Mouse (Mus musculus): ENCODE measurements around the gene Ppp1r9a. TPM values are rescaled to one million over a fixed set of nuclear protein-coding genes. Genes with fewer than 3 reads are reported as not detected.

Gene Ppp1r9a
- polyA plus RNA-seq, 1 experiment from 2014 or later: 7.5 TPM

- 84% methylated on average over 6 of the region's 6 CpGs for WGBS
These were observed 254.1 kb downstream of the Ppp1r9a start for GRCm38 (mm10) chr6:5156541-5157425.

GRCm38 (mm10) chr6:5159385-5159791 lies 256.7 kb downstream of the Ppp1r9a start:
- Histone ChIP-seq H3K4me2 (ENCODE audit: low read depth, low read length) (no peak overlapping the region), H3K27ac (ENCODE audit: low read length) (no peak overlapping the region), H3K4me3 (ENCODE audit: low read length) (no peak overlapping the region), H3K9me3 (ENCODE audit: control insufficient read depth, low read length) (no peaks in the 10 kb centered on the region), H3K36me3 (ENCODE audit: control insufficient read depth, insufficient read depth, low read length) (no peaks in the 10 kb centered on the region), H3K4me1 (ENCODE audit: control insufficient read depth, insufficient read depth, low read length) (no peaks in the 10 kb centered on the region), H3K27me3 (replicated peaks; ENCODE audit: control insufficient read depth, insufficient read depth, low read length) (no peaks in the 10 kb centered on the region), H3K9ac (ENCODE audit: low read depth, low read length) (no peak overlapping the region)
- WGBS: 75% methylated on average over 7 of the region's 7 CpGs
- no peak for ATAC-seq

More at GRCm38 (mm10) chr6:5156541-5157425, 254.1 kb downstream of the Ppp1r9a start:
- ATAC-seq: no peak
- no peaks in the 10 kb centered on the region for H3K9me3 ChIP-seq (ENCODE audit: control insufficient read depth, low read length)
- H3K36me3 ChIP-seq (ENCODE audit: control insufficient read depth, insufficient read depth, low read length): no peaks in the 10 kb centered on the region
- no peaks in the 10 kb centered on the region for H3K27me3 ChIP-seq (replicated peaks; ENCODE audit: control insufficient read depth, insufficient read depth, low read length)
- H3K4me2 ChIP-seq (ENCODE audit: low read depth, low read length): no peak overlapping the region
- H3K9ac ChIP-seq (ENCODE audit: low read depth, low read length): no peak overlapping the region
- no peaks in the 10 kb centered on the region for H3K4me1 ChIP-seq (ENCODE audit: control insufficient read depth, insufficient read depth, low read length)
- H3K4me3 ChIP-seq (ENCODE audit: low read length): no peak overlapping the region
- no peak overlapping the region for H3K27ac ChIP-seq (ENCODE audit: low read length)

- WGBS: 57% methylated on average over 6 of the region's 6 CpGs
These were observed 259.3 kb downstream of the Ppp1r9a start for GRCm38 (mm10) chr6:5162052-5162451.

GRCm38 (mm10) chr6:5163507-5164144 lies 260.9 kb downstream of the Ppp1r9a start:
- no peaks in the 10 kb centered on the region for H3K36me3 ChIP-seq (ENCODE audit: control insufficient read depth, insufficient read depth, low read length)

More at GRCm38 (mm10) chr6:5162052-5162451, 259.3 kb downstream of the Ppp1r9a start:
- Histone ChIP-seq H3K27me3 (replicated peaks; ENCODE audit: control insufficient read depth, insufficient read depth, low read length) (no peaks in the 10 kb centered on the region), H3K4me3 (ENCODE audit: low read length) (no peak overlapping the region), H3K9ac (ENCODE audit: low read depth, low read length) (no peak overlapping the region), H3K4me2 (ENCODE audit: low read depth, low read length) (no peak overlapping the region), H3K4me1 (ENCODE audit: control insufficient read depth, insufficient read depth, low read length) (no peaks in the 10 kb centered on the region), H3K36me3 (ENCODE audit: control insufficient read depth, insufficient read depth, low read length) (no peaks in the 10 kb centered on the region), H3K27ac (ENCODE audit: low read length) (no peak overlapping the region), H3K9me3 (ENCODE audit: control insufficient read depth, low read length) (no peaks in the 10 kb centered on the region)
- no peak for ATAC-seq

GRCm38 (mm10) chr6:5164855-5165254 lies 262.1 kb downstream of the Ppp1r9a start:
- Histone ChIP-seq H3K27ac (ENCODE audit: low read length) (no peak overlapping the region), H3K4me1 (ENCODE audit: control insufficient read depth, insufficient read depth, low read length) (no peaks in the 10 kb centered on the region), H3K27me3 (replicated peaks; ENCODE audit: control insufficient read depth, insufficient read depth, low read length) (no peaks in the 10 kb centered on the region), H3K36me3 (ENCODE audit: control insufficient read depth, insufficient read depth, low read length) (no peaks in the 10 kb centered on the region), H3K4me3 (ENCODE audit: low read length) (no peak overlapping the region), H3K9ac (ENCODE audit: low read depth, low read length) (no peak overlapping the region), H3K4me2 (ENCODE audit: low read depth, low read length) (no peak overlapping the region), H3K9me3 (ENCODE audit: control insufficient read depth, low read length) (no peaks in the 10 kb centered on the region)
- no peak for ATAC-seq
- 75% methylated on average over 9 of the region's 9 CpGs for WGBS

More at GRCm38 (mm10) chr6:5163507-5164144, 260.9 kb downstream of the Ppp1r9a start:
- Histone ChIP-seq H3K9ac (ENCODE audit: low read depth, low read length) (no peak overlapping the region), H3K4me3 (ENCODE audit: low read length) (no peak overlapping the region), H3K27me3 (replicated peaks; ENCODE audit: control insufficient read depth, insufficient read depth, low read length) (no peaks in the 10 kb centered on the region), H3K9me3 (ENCODE audit: control insufficient read depth, low read length) (no peaks in the 10 kb centered on the region), H3K4me1 (ENCODE audit: control insufficient read depth, insufficient read depth, low read length) (no peaks in the 10 kb centered on the region), H3K27ac (ENCODE audit: low read length) (no peak overlapping the region), H3K4me2 (ENCODE audit: low read depth, low read length) (no peak overlapping the region)
- WGBS: 91% methylated on average over 14 of the region's 14 CpGs
- no peak for ATAC-seq

- Histone ChIP-seq H3K27ac (ENCODE audit: low read length) (no peak overlapping the region), H3K4me1 (ENCODE audit: control insufficient read depth, insufficient read depth, low read length) (no peaks in the 10 kb centered on the region), H3K9ac (ENCODE audit: low read depth, low read length) (no peak overlapping the region), H3K9me3 (ENCODE audit: control insufficient read depth, low read length) (no peaks in the 10 kb centered on the region), H3K4me3 (ENCODE audit: low read length) (no peak overlapping the region), H3K4me2 (ENCODE audit: low read depth, low read length) (no peak overlapping the region), H3K36me3 (ENCODE audit: control insufficient read depth, insufficient read depth, low read length) (no peaks in the 10 kb centered on the region), H3K27me3 (replicated peaks; ENCODE audit: control insufficient read depth, insufficient read depth, low read length) (no peaks in the 10 kb centered on the region)
- 53% methylated on average over 14 of the region's 14 CpGs for WGBS
- no peak for ATAC-seq
These were observed 264.4 kb downstream of the Ppp1r9a start for GRCm38 (mm10) chr6:5167051-5167677.

- H3K9ac ChIP-seq (ENCODE audit: low read depth, low read length): no peak overlapping the region
- no peak overlapping the region for H3K4me2 ChIP-seq (ENCODE audit: low read depth, low read length)
- H3K27me3 ChIP-seq (replicated peaks; ENCODE audit: control insufficient read depth, insufficient read depth, low read length): no peaks in the 10 kb centered on the region
- no peak overlapping the region for H3K27ac ChIP-seq (ENCODE audit: low read length)
- no peaks in the 10 kb centered on the region for H3K9me3 ChIP-seq (ENCODE audit: control insufficient read depth, low read length)
- no peak overlapping the region for H3K4me3 ChIP-seq (ENCODE audit: low read length)
- WGBS: 89% methylated on average over 9 of the region's 9 CpGs
- no peaks in the 10 kb centered on the region for H3K4me1 ChIP-seq (ENCODE audit: control insufficient read depth, insufficient read depth, low read length)
- no peak for ATAC-seq
- H3K36me3 ChIP-seq (ENCODE audit: control insufficient read depth, insufficient read depth, low read length): no peaks in the 10 kb centered on the region
These were observed 265.4 kb downstream of the Ppp1r9a start for GRCm38 (mm10) chr6:5168158-5168557.

- Histone ChIP-seq H3K27ac (ENCODE audit: low read length) (no peak overlapping the region), H3K9me3 (ENCODE audit: control insufficient read depth, low read length) (no peaks in the 10 kb centered on the region), H3K4me3 (ENCODE audit: low read length) (no peak overlapping the region), H3K36me3 (ENCODE audit: control insufficient read depth, insufficient read depth, low read length) (no peaks in the 10 kb centered on the region), H3K9ac (ENCODE audit: low read depth, low read length) (no peak overlapping the region), H3K4me2 (ENCODE audit: low read depth, low read length) (no peak overlapping the region), H3K4me1 (ENCODE audit: control insufficient read depth, insufficient read depth, low read length) (no peaks in the 10 kb centered on the region), H3K27me3 (replicated peaks; ENCODE audit: control insufficient read depth, insufficient read depth, low read length) (no peaks in the 10 kb centered on the region)
- 67% methylated on average over 4 of the region's 4 CpGs for WGBS
- ATAC-seq: no peak
These were observed 268.7 kb downstream of the Ppp1r9a start for GRCm38 (mm10) chr6:5171418-5171817.

- Histone ChIP-seq H3K27me3 (replicated peaks; ENCODE audit: control insufficient read depth, insufficient read depth, low read length) (no peaks in the 10 kb centered on the region), H3K4me2 (ENCODE audit: low read depth, low read length) (no peak overlapping the region), H3K36me3 (ENCODE audit: control insufficient read depth, insufficient read depth, low read length) (no peaks in the 10 kb centered on the region), H3K27ac (ENCODE audit: low read length) (no peak overlapping the region), H3K4me1 (ENCODE audit: control insufficient read depth, insufficient read depth, low read length) (no peaks in the 10 kb centered on the region), H3K4me3 (ENCODE audit: low read length) (no peak overlapping the region), H3K9me3 (ENCODE audit: control insufficient read depth, low read length) (no peaks in the 10 kb centered on the region), H3K9ac (ENCODE audit: low read depth, low read length) (no peak overlapping the region)
- 75% methylated on average over 9 of the region's 9 CpGs for WGBS
- ATAC-seq: no peak
These were observed 269.9 kb downstream of the Ppp1r9a start for GRCm38 (mm10) chr6:5172571-5172970.

Data from intestine, embryonic 16.5 days (tissue).